Mouse (Mus musculus): ENCODE measurements around the gene Tut7.
"Not testable (repeated sequence)": the region's sequence is repeated elsewhere in the genome, so short reads cannot be mapped to it uniquely, and the experiment has no call there.

The Tut7 gene

DNA sequence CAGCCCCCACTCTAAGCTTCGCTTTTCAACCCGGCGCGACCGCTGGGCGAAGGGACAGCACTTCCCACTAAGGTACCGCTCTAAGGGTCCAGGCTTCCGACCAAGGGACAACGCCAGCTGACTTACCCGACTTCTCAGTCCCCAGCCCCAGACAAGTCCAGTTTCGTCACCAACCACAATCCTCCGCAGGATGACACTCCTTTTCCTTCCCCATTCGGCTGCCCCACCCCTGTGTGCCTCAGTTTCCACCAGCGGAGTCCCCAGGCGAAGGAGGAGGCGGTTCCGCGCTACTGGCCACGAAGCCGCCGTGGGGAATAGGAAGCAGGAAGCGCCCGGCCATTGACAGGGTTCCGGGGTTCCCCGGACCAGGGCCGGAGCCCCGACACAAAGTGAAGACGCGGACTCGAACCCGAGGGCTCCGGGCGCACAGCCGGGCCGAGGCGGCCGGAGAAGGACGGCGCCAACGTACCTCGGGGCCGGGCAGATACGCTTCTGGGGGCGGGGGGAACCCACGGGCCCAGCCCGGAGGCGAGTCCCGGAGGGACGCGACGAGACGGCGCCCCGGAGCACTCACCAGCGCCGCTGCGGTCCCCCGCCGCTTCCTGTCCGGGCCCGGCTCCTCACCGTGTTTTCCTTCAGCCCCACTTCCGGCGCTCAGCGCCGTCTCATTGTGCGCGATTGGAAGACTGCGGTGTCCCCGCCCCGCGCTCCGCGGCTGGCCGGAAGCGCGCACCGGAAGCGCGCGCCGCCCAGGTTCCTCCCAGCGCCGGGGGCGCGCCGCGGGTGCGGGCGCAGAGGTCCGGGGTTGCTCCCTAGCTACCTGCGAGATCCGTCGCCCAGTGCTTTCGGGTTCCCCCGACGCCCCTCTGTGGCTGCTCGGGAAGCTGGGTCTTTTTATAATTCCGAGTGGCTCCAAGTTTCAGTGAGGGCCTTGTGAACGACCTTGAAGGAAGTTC is at the start of gene Tut7:
Gene Tut7 (minus strand): TSS at position 641 of the 956 bp plus-strand sequence.
- DNase-seq: peak; percentile 93

DNA sequence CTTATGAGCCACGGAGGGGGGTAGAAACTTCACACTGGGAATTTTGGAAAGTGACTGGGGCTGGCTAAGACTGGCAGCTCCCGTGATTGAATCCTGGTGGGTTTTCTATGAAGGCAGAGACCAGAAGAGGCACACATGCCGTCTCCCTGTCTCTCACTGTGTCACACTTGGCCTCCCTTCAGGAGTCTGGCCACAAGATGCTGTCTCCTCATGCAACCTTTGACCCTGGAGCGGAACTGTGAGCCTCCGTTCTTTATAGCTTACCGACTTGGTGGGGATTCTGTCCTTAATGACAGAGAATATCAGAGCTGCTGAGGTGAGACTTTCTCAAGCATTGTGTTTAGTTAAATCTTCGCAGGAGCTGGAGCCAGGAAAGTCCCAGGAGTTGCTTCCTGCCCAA is 49.5 kb upstream of the Tut7 start:
- DNase-seq: no peak

DNA sequence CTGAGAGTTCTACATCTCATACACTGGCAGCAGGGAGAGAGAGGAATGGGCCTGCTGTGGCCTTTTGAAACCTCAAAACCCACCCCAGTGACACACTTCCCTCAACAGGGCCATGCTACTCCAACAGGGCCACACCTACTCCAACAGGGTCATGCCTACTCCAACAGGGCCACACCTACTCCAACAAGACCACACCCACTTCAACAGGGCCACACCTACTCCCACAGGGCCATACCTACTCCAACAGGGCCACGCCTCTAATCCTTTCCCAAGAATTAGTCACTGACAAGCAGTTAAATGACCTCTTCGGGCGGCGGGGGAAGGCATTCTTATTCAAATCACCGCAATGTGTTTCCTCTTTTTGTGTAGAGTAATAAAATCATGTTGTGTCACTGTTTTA is 47.1 kb upstream of the Tut7 start:
- DNase-seq: no peak

DNA sequence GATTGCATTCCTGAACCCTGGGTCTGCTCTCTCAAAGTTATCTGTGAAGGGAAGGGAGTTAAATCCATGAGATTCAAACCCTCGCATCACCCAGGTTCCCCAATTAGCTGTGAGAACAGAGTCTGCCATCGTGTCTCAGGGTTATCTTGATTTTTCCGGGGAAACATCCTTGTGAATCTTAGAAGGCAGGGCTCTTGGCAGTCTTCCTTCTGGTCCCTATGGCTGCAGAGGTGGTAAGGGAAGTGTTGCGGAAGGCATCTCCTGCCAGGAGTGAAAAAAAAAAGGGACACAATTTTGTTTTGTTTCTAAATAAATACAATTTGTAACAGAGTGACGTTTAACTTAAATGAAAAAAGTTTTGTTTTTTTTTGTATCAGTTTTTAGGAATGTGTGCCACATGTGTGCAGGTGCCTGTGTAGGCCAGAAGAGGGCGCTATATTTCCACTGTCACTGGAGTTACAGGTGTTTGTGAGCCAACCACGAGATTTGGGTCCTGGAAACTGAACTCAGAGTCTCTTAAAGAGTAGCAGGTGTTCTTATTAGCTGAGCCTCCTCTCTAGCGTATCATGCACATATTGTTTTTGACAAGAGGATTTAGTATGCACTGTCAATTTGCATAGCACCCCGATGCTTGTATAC is 45.2 kb upstream of the Tut7 start:
- DNase-seq: no peak

DNA sequence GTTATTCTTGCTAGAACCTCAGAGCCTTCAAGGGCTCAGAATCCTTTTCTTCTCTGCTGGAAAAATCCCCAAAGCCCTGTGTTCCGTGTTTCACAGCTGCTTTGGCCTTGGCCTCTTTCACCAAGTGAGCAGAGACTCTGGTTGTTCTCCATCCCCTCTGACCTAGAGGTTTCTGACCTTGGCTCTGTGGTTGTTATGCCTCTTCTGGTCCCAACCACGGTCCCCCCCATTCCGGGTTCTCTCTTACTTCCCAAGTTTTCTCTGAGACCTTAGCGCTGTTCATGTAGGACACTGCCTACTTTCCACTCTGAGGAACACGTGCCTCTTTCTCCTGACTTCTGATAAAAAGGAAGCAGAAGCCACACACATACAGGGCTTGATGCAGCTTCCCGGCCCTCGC is 44.2 kb upstream of the Tut7 start:
- DNase-seq: no peak

DNA sequence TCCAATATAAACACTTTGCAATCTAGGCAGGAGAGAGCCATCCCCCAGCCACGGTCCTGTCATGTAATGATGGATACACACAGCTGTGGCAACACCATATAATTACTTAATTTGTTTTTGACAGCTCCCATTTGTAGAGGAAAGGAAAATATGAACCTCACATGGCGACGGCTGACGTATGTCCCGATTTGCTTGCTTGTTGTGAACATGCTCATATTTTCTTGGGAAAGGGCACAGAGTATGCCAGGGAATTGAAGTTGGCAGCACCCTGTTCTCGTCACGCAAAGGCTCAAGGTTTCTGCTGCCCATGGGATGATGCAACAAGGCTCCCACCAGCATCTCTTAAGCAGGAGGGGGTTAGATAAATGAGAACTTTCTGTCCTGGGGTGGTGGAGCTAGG is 36.6 kb upstream of the Tut7 start:
- DNase-seq: no peak

DNA sequence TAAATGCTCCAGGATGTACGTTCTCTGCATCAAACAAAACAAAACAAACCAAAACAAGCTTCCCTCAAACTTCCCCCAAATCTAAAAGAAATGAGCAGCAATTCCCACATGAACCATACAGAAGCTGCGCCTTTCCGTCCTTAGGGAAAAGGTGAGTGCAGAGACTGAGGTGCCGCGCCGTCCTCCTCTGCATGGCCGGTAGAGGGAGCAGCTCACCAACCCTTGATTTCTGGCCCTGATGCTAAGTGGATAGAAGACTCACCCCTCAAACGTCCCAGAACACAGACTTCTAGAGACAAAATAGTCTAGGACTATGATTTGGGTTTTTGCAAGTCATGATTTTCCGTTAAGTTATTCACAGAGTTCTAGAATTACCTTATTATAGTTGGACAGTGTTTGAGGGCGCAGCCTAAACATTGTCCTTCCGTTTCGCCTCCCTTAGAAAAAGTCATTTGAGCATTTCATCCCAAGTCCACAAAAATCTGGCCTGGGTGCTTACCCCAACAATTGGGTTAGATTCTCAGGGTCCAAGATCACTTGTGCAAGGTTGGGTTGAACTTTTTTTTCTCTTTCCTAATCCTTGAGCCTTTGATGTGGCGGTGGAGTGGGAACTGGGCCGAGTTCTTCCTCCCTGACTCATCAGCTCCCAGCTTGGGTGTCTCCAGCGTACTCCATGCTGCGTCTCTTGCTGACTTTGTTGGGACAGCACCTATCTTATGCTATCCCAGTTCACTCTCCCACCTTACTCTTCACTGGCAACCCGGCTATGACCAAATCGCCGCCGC is 33.5 kb upstream of the Tut7 start:
- peak; percentile 68 for DNase-seq

DNA sequence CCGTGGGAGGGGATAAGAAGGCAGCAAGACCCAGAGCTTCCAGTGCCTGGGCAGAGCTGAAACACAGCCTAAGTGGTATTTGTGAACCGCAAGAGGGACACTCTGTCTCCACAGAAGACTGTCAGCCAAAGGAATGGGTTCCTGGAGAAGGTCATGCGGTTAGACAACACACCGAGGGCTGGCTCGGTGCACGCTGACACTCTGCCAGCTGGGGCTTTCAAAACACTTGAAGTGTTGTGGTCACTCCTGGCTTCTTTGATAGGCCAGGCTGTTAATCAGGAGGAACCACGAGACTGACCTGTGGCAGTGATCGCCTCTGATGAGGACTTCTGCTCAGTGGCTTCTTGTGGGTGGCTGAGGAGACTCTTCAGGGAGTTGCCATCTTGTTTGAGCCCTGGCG is 30.5 kb upstream of the Tut7 start:
- no peak for DNase-seq

DNA sequence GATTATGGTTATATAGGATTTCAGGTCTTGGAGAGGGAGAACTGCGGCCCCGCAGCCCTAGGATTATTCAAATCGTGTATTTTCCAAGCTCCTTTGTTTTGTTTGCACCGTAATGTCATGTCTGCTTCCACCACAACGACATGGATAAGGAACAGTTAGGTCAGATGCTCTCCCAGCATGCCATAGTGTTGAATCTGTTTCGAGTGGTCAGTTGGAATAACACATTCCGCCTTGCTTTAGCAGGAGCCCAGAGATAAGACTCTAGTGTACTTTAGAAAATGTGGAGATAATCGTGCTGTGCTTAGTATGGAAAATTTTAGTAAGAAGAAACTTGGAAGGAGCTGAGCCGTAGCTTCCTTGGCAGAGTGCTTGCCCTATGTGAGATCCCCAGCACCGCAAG is 27.4 kb upstream of the Tut7 start:
- no peak for DNase-seq

DNA sequence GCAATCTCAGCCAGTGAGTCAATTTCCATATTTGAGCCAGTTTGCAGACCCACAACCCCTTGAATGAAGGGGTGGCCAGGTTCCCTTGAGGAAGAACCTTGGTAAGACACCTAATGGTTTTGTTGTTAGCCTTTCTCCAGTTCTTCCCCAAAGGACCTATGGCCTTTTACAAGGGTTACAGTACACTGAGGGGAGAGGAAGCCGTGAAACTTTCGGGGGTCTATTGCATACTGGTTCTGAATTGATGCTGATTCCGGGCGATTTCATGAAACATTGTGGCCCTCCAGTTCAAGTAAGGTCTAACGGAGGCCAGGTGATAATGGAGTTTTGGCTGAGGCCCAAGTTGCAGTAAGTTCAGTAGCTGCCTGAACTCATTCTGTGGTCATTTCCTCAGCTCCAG is 21.7 kb upstream of the Tut7 start:
- no peak for DNase-seq

DNA sequence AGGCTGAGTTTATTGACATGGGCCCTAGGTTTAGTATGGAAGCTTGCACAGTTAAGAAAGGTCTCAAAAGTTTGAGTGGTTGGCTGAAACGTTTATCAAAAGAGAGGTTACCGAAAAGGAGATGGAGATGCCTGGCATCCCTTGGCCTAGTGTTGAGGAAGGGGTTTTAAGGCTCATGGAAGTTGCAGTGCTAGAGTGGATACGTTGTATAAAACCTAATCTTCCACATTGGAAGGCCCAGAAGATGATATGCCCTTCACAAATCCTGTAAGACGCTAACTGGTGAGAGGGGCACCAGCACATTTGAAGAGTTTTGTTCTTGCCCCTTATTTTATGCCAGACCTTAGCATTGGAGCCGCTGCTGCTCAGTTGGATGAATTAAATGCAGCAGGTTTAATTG is 21.0 kb upstream of the Tut7 start:
- DNase-seq: no peak

DNA sequence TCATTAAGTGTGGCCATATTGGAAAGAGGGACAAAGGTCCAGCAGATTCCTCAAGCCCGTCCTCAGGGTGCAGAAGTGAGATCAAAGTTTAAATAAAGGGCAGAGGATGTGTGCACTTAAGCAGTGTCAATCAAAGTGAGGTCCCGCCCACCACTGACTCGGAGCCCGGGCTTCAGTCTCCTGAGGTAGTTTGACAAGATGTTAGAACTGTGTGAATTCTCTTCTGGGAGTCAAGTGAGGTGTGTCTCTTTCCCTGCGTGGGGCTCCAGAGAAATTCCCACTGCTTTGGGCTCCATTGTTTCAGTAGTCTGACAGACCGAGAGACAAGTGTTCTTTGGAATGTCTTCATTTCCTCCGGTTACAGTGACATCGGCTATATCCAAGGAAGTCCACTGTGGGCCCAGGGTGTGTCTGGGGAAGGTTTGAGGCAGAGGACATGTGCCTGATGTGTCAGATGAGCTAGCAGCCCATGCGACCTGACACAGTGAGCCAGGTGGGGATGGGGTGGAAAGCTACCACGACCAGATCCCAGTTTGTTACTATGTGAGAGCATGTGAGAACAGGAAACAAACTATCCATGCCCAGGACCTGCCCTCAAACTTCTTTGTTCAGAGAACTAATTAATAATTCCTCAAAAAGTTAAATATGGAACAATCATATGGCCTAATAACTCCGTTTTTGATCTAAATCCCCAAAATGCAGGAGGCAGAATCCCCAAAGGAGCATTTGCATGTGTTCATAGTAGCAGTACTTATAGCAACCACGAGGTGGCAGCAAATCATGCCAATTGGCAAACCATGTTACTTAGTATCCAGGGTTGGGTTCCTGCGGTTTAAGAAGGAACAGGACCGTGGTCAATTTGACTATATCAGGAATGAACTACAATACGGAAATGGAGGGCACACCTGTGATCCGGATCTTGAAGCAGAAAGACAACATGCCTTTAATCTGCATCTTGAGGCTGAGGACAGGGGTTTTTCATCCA is 19.6 kb upstream of the Tut7 start:
- peak; percentile 84 for DNase-seq

DNA sequence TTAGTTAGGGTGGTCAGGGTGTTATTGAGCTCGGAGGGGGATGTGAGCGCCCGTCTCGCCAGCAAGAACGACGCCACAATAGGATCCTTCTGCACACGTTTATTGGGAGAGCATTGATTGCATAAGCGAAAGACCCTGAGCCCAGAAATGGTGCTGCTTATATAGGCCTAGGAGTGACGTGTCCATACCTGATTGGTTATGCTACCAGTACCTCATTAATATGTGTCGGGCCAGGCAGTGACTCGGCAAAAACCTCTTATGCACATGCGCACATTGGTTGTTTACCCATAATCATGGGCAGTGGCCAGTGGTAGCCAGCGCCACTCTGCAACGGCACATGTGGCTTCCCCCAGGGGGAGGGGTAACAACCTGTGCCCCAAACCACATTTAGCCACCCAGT is 18.8 kb upstream of the Tut7 start:
- DNase-seq: not testable (repeated sequence)

DNA sequence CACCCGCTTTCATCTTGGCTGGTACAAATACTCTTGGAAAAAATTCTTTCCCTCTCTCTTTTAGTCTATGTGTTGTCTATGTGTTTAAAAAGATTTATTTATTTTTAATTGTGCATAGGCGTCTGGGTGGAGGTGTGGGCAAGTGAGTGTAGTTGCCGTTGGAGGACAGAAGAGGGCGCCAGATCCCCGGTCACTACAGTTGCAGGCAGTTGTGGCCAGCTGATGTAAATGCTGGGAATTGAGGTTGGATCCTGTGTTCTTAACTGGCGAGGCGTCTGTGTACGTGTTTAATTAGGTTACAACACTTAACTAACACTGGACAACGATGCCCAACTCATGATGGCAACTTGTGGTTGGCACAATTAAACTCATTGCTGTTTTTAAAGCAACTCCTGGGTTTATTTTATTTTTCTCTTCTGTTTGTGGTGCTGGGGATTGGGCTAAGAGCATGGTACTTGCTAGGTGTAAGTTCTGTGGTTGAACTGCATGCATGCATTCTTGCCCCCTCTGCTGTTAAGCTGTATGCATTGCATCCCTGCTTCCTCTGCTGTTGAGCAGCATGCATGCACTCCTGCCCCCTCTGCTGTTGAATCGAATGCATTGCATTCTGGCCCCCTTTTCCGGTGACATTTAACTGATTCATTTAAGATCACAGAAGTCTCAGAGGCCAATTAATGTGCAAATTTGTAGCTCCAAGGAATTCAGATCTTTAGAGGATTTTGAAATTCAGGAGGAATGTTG is 17.7 kb upstream of the Tut7 start:
- peak; percentile 88 for DNase-seq

DNA sequence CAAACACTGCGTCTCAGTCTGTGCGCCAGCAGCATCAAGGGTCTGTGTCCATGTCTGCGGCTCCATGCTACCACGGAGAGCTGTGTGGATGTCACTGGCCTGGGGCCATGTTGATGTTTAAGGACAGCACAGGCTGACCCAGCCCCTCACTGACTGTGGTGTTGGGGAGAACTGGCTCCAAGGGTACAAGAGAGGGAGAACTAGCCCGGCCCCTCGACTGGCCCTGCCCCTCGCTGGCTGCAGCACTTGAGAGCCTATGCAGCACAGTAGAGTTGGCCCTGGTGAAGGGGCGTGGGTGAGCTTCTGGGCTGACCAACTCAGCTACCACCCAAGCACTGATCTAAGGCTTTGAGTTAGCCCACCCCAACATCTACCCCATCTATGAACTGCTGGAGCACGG is 16.4 kb upstream of the Tut7 start:
- DNase-seq: no peak

DNA sequence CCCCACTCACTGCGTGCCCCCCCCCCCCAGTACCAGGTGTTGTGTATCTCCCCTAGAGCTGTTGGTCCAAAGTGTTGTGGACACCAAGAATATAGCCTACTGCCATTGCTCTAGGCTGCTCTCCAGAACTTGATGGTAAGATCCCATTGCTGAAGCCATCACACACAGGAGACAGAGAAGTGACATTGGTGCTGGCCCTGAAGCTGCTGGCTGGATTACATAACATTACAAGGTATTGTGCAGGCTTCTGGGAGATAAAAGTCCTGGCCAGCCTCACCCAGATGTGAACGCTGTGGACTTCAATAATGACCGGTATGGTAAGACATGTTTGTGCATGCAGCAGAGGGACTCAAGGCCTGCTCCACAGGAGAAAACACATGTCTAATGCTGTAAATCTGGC is 15.5 kb upstream of the Tut7 start:
- DNase-seq: no peak

DNA sequence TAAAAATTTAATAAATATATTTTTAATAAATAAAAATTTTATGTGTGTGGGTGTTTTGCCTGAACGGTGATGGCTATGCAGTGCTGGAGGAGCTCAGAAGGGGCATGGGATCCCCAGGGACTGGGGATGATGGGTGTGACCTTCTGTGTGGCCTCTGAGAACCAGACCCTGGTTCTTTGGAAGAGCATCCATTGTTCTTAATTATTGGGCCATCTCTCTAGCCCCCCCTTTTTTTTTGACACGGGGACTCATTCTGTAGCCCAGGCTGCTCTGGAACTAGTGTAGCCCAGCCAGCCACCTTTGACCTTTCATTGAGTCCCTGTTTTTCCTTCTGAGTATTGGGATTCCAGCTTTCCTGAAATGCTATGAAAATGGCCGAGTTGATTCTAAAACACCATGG is 13.9 kb upstream of the Tut7 start:
- DNase-seq: no peak

DNA sequence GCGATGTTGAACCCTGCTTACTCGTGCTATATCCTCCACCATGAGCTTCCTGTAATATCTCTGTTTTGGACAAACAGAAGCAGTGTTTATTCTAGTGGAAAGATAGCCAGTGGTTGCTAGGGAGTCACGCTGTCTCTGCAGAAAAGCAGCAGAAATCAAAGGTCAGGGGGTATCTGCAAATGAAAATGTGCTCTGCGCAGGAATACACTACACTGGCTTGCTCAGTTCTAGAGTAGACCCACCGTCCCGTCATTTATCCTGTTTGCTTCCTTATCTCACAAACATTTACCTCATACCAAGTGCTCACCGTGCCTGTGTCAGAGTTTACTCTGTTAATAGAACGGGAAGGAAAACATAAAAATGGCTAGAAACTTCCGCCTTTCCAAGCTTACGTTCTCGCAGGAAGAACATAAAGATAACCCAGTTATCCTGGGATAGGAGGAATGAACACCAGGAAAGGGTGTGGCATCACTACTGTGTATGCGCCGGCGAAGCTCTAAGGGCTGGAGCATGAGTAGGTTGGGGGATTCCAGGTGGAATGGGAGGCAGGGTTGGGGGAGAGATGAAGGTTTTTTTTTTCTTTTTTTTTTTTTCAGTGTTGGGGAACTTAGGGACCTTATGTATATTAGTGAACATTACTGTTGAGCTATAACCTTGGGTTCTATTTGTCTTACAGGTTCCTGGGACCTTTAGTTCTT is 13.3 kb upstream of the Tut7 start:
- no peak for DNase-seq

DNA sequence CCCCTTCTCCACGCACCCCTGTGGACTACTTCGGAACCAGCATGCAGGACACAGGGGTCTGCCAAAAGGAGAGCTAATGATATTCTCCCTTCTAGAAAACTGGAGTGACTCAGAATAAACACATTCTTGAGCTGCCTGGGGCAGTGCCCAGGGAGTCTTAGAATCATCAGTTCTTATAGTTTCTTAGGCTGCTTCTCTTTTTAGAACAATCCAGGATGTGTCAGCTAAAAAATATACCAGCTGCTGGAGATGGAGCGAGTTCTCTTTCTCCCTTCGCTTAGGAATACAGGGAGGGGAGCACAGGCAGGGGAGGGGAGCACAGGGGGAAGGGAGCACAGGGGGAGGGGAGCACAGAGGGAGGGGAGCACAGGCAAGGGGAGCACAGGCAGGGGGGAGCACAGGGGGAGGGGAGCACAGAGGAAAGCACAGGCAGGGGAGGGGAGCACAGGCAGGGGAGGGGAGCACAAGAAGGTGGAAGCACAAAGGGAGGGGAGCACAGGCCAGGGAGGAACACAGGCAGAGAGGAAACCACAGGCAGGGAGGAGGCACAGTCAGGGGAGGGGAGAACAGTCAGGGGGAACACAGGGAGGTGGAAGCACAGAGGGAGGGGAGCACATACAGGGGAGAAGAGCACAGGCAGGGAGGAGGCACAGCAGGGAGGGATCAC is 12.0 kb upstream of the Tut7 start:
- DNase-seq: no peak

DNA sequence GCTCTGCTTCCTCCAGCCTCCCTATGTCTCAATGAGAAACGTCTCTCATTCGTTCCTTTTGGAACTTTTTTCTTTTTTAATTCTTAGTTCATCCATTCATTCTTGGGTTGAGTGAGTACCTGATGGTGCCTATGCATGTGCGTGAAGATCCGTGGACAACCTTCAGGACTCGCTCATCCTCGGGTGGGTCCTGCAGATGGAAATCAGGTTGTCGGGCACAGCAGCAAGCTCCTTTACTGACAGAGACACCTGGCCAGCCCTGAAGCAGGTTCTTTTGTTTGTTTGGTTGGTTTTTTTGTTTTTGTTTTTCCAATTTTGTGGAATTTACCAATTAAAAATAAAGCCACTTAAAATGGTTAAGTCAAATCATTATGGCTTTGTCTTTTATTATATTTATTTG is 9.9 kb upstream of the Tut7 start:
- DNase-seq: no peak
